Mouse (Mus musculus) kidney, adult 9 months (tissue): ENCODE data around the gene Lrrc2.

ENCODE experiments used
- DNase-seq: peaks from one replicate; pipeline ENCODE4 v3.0.0; 2022

Lrrc2 gene

GRCm38 (mm10) chr9:110951397-110951796 is at the start of gene Lrrc2:
Lrrc2 (plus strand) TSS chr9:110951545.
- no peak for DNase-seq

DNA sequence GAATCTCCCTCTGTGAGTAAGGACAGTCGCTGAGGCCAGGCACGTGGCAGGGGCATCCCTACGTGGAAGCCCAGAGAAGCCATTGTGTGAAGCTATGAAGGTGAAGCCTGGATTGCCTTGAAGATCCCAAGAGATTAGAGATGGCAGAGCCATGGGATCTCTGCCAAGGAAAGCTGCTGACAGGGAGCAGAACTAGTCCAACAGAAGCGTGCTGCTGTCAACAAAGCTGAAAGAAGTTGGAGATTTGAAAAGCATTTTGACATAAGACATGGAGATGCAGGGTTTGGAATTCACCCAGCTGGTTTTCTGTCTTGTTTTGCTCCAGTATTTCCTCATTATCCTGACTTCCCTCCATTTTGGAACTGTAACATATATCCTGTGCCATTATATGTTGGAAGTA is 49.1 kb upstream of the Lrrc2 start:
- DNase-seq, result no peak

GRCm38 (mm10) chr9:110907201-110907837 is 44.0 kb upstream of the Lrrc2 start:
- no peak for DNase-seq

- DNase-seq, result no peak
Measured at GRCm38 (mm10) chr9:110907838-110908630, 43.3 kb upstream of the Lrrc2 start.

DNA sequence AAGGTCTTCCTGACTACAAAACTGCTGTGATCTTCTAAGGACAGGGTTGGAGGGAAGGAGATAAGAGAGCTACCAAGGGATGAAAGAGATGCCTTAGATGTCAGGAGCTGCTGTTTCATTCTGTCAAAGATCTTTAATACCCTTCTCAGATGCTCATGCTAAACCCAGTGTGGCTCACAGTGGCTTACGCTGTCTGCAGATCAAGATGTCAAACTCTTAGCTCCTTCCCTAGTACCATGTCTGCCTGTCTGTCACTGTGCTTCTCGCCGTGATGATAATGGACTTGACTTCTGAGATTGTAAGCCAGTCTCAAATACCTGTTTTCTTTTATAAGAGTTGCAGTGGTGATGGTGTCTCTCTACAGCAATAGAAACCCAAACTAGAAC is 42.7 kb upstream of the Lrrc2 start:
- DNase-seq, result no peak

GRCm38 (mm10) chr9:110909371-110909967 is 41.9 kb upstream of the Lrrc2 start:
- no peak for DNase-seq

GRCm38 (mm10) chr9:110914631-110915236 is 36.6 kb upstream of the Lrrc2 start:
- no peak for DNase-seq

DNA sequence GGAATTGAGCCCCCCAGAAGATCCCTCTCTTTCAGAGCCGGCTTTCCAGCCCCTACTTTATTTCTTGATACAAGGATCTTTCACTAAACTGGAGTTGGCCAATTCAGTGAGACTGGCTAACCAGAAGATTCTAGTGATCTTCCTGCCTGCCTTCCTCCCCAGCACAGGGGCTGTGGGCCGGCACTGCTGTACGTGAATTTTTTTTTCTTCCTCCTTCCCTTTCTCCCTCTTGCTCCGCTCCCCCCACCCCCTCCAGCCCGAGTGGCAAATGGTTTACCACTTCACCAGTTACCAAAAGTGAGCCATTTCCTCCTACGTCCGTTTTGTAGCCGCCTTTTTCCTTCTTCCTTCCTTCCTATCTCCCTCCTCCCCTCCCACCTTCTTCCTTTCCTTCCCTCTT is 35.9 kb upstream of the Lrrc2 start:
- no peak for DNase-seq

GRCm38 (mm10) chr9:110916786-110917185 is 34.6 kb upstream of the Lrrc2 start, which contains the start of gene Fam240a:
Fam240a (minus strand) TSS chr9:110916861.
- DNase-seq, result no peak

DNA sequence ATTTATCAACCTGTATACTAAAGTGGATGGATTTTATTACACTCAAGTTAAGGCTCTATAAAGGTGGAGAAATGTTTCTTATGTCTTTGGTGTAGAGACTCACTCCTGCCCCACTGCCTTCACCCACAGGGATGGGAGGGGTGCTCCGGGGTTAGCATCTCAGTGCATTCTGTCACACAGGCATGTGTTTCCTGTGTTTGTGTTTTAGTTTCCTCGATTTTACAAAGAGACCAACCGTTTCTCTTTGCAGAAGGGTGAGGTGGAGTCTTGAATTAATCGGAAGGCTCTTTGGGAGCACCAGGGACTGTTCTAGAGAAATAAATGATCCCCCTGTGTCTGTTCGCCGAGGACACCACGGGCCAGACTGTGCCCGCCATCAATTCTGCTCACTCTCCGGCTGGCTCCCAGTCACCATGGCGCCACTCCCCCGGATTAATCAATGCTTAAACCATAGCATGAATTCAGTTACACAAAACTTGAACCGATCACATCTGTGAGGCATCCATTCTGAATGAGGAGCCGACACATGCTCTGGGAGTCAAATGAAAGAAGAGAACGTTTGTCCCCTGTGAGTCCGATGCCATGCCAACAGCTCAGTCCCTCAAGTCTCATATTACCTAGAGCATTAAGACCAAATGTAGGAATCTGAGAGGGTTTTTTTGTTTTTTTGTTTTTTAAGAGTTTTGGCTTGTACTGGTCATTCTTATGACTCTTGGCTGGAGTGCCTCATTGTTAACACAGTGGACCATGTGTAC is 30.5 kb upstream of the Lrrc2 start:
- DNase-seq, result peak; percentile 30

DNA sequence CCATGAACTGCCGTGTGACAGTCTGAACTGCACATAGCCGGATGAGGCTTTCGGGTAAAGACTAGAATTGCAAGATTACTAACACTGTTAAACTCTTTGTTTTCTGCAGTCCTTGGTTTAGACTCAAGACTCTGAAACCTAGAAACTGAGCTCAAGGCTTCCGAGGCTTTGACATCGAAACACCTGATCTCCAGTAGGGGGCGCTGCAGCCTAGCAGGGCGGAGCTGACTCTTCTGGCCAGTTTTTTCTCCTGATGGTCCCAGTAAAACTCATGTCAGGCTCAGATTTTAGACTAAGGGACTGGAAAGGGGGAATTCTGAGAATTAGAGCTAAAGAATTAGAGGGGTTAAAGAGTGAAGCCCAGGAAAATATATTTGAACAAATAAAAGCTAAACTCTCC is 28.6 kb upstream of the Lrrc2 start:
- peak; percentile 72 for DNase-seq

GRCm38 (mm10) chr9:110931573-110931972 is 19.8 kb upstream of the Lrrc2 start:
- no peak for DNase-seq

- peak; percentile 16 for DNase-seq
Measured at GRCm38 (mm10) chr9:110933850-110934437, 17.4 kb upstream of the Lrrc2 start.

DNA sequence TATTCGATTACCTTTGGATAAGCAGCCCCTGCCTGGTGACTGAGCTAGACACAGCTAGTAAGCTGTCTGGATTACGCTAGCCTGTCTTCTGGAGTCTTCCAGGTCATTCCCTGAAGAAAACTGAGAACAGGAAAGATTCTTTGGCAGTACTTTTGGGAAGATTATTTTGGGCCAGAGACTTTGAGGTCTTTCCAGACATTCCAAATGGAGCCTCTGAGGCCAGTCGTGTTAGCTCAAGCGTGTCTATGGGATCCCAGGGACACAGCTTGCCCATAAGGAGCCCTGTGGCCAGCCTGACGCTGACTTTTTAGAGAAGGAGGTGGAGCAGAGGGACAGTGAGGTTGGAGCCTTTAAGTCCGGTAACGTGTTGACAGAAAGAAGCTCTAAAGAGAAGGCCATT is 15.4 kb upstream of the Lrrc2 start:
- peak; percentile 9 for DNase-seq

- peak; percentile 12 for DNase-seq
Measured at GRCm38 (mm10) chr9:110937506-110938490, 13.5 kb upstream of the Lrrc2 start.

- peak; percentile 15 for DNase-seq
Measured at GRCm38 (mm10) chr9:110944265-110944664, 7.1 kb upstream of the Lrrc2 start.

- no peak for DNase-seq
Measured at GRCm38 (mm10) chr9:110945343-110945742, 6.0 kb upstream of the Lrrc2 start.

DNA sequence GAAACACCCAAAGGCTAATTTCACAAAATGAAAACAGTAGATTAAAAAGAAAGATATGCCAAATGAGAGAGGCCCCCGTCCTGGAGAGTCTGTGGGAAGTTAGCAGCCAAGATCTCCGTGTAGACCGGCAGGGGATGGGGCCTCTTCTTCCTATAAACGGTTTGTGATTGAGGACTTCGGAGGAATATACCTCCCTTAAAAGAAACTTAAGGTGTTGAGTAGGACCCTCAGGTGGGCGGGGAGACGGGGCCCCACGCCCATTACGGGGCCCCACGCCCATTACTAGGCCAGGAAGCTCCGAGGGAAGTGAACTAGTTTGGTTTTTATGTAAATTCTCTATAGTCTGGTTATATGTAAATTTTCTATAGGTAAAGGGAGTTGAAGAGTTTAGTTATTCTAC is 5.4 kb upstream of the Lrrc2 start, which contains the start of gene Tdgf1:
Gene Tdgf1 (minus strand): TSS at position 233 of the 400 bp plus-strand sequence.
- DNase-seq, result no peak

- DNase-seq, result no peak
Measured at GRCm38 (mm10) chr9:110946548-110947044, 4.7 kb upstream of the Lrrc2 start.

- DNase-seq, result no peak
Measured at GRCm38 (mm10) chr9:110947261-110947661, 4.1 kb upstream of the Lrrc2 start.

GRCm38 (mm10) chr9:110947900-110948299 is 3.4 kb upstream of the Lrrc2 start:
- DNase-seq, result no peak
